In genomic region chr6:29415446-29415845, GRCm38 (mm10) we compare ENCODE assay signal across 27 mouse cellular contexts. TPM values are rescaled to one million over a fixed set of nuclear protein-coding genes. Genes with fewer than 3 reads are reported as not detected.
DNase-seq lines count a peak whose midpoint lies in the region; ATAC-seq and TF ChIP-seq lines count a peak whose summit lies in the region.
"Had no signal": no experiment of that assay in that cellular context is flagged by ENCODE, and none has a peak within 500 bp of the region (broad histone marks: within the 10 kb centered on the region; RNA-seq: fewer than 3 reads in every experiment).

No protein-coding gene starts in this region.

- WGBS in liver, adult 2 months = 80% methylated on average over 9 of the region's 9 CpGs
- 56% methylated on average over 9 of the region's 9 CpGs for WGBS in liver, postnatal 0 days (ENCODE audit: insufficient replicate concordance)
- 31% methylated on average over 9 of the region's 9 CpGs for WGBS in thymus, adult 2 months
- 85% methylated on average over 9 of the region's 9 CpGs for WGBS in forebrain, embryonic 16.5 days

- H3K9me3 ChIP-seq in liver, postnatal 0 days (ENCODE audit: low read length) = no peaks in the 10 kb centered on the region
- H3K9me3 ChIP-seq in forebrain, embryonic 16.5 days (ENCODE audit: control insufficient read depth, low read length) = no peaks in the 10 kb centered on the region
- H3K9me3 ChIP-seq: forebrain, embryonic 10.5 days; limb, embryonic 13.5 days; neural tube, embryonic 15.5 days; stomach, embryonic 15.5 days had no signal

- no peak for TF ChIP-seq CTCF in liver, adult 2 months (IDR thresholded peaks at IDR 0.05; ENCODE audit: low read depth, low read length)
- TF ChIP-seq CTCF in liver, postnatal 0 days (IDR thresholded peaks at IDR 0.05; ENCODE audit: low read depth) = no peak
- no peak for TF ChIP-seq CTCF in thymus, adult 2 months (IDR thresholded peaks at IDR 0.05; ENCODE audit: borderline replicate concordance, control insufficient read depth, extremely low read depth, insufficient read depth, low read length, poor library complexity)

- DNase-seq in liver, adult 2 months (ENCODE audit: extremely low read depth, low read depth, low spot score) = peak; percentile 6
- no peak for DNase-seq in liver, postnatal 0 days
- DNase-seq in NIH3T3 (ENCODE audit: low read depth) = peak; percentile 9
- peak; percentile 37 for DNase-seq in thymus, adult 2 months
- DNase-seq in layer of hippocampus, adult 9-10 months (ENCODE audit: low spot score) = no peak
- DNase-seq in Muller cell, postnatal 12 days (ENCODE audit: inconsistent ontology term) = no peak
- DNase-seq: adrenal gland, postnatal 36 days; B cell, adult 2 months; cerebellum, adult 11-12 months; cerebellum, postnatal 25 days; gastrocnemius, adult 2 months; kidney, adult 8-10 months; kidney, postnatal 14 days; layer of hippocampus, adult 9-11 months; midbrain, embryonic 14.5 days had no signal

- H3K4me1 ChIP-seq in liver, adult 2 months (ENCODE audit: control insufficient read depth, insufficient read depth, low read length) = no peaks in the 10 kb centered on the region
- H3K4me1 ChIP-seq in liver, postnatal 0 days (ENCODE audit: insufficient read depth) = no peaks in the 10 kb centered on the region
- peaks cover 15% of the 10 kb centered on the region for H3K4me1 ChIP-seq in thymus, adult 2 months (replicated peaks; ENCODE audit: control insufficient read depth, insufficient read depth, low read length)
- H3K4me1 ChIP-seq in forebrain, embryonic 16.5 days (replicated peaks; ENCODE audit: control insufficient read depth, insufficient read depth, low read length) = no peaks in the 10 kb centered on the region
- H3K4me1 ChIP-seq: forebrain, embryonic 10.5 days; limb, embryonic 13.5 days; neural tube, embryonic 15.5 days; stomach, embryonic 15.5 days had no signal

- H3K9ac ChIP-seq in liver, adult 2 months (ENCODE audit: low read depth, low read length) = no peak overlapping the region
- H3K9ac ChIP-seq in liver, postnatal 0 days (replicated peaks) = no peak overlapping the region
- no peak overlapping the region for H3K9ac ChIP-seq in forebrain, embryonic 16.5 days (replicated peaks; ENCODE audit: low read depth, low read length)
- H3K9ac ChIP-seq: limb, embryonic 13.5 days; liver, embryonic 14.5 days; neural tube, embryonic 15.5 days; stomach, embryonic 15.5 days had no signal

- H3K4me3 ChIP-seq in liver, adult 2 months (ENCODE audit: insufficient read depth, low read depth, low read length) = no peak overlapping the region
- no peak overlapping the region for H3K4me3 ChIP-seq in liver, postnatal 0 days (ENCODE audit: low read depth, low read length)
- no peak overlapping the region for H3K4me3 ChIP-seq in thymus, adult 2 months (ENCODE audit: control insufficient read depth, insufficient read depth, low read length)
- H3K4me3 ChIP-seq in forebrain, embryonic 16.5 days (replicated peaks; ENCODE audit: low read length) = no peak overlapping the region
- H3K4me3 ChIP-seq: forebrain, embryonic 10.5 days; gastrocnemius, adult 2 months; limb, embryonic 13.5 days; myocyte; neural tube, embryonic 15.5 days; stomach, embryonic 15.5 days had no signal

- no peaks in the 10 kb centered on the region for H3K36me3 ChIP-seq in liver, adult 2 months (ENCODE audit: control insufficient read depth, insufficient read depth, low read length)
- no peaks in the 10 kb centered on the region for H3K36me3 ChIP-seq in liver, postnatal 0 days (replicated peaks; ENCODE audit: insufficient read depth, low read length)
- no peaks in the 10 kb centered on the region for H3K36me3 ChIP-seq in thymus, adult 2 months (ENCODE audit: control insufficient read depth, insufficient read depth, low read length)
- H3K36me3 ChIP-seq in forebrain, embryonic 16.5 days (ENCODE audit: control insufficient read depth, insufficient read depth) = peaks cover 6% of the 10 kb centered on the region

- no peaks in the 10 kb centered on the region for H3K79me2 ChIP-seq in liver, adult 2 months (ENCODE audit: control insufficient read depth, insufficient read depth, low read length)

- H3K4me2 ChIP-seq in liver, postnatal 0 days (ENCODE audit: low read depth, low read length) = no peak overlapping the region
- H3K4me2 ChIP-seq in forebrain, embryonic 16.5 days (ENCODE audit: low read length) = no peak overlapping the region
- H3K4me2 ChIP-seq: heart, embryonic 11.5 days; limb, embryonic 13.5 days; neural tube, embryonic 15.5 days; stomach, embryonic 15.5 days had no signal

- ATAC-seq in liver, postnatal 0 days = no peak
- no peak for ATAC-seq in forebrain, embryonic 16.5 days

- no peak for TF ChIP-seq POLR2A in liver, adult 2 months (IDR thresholded peaks at IDR 0.05; ENCODE audit: extremely low read depth, insufficient read depth, low read length)
- TF ChIP-seq POLR2A in thymus, adult 2 months (IDR thresholded peaks at IDR 0.05; ENCODE audit: control insufficient read depth, extremely low read depth, insufficient read depth, low read length, poor library complexity) = no peak

- H3K27me3 ChIP-seq in liver, adult 2 months (ENCODE audit: control insufficient read depth, insufficient read depth, low read length) = no peaks in the 10 kb centered on the region
- 0 out of 2 replicates have a peak, but pooled peaks cover 3% of the 10 kb centered on the region for H3K27me3 ChIP-seq in liver, postnatal 0 days (ENCODE audit: insufficient read depth, low read length)
- H3K27me3 ChIP-seq in thymus, adult 2 months (ENCODE audit: control insufficient read depth, insufficient read depth, low read length) = no peaks in the 10 kb centered on the region
- no peaks in the 10 kb centered on the region for H3K27me3 ChIP-seq in forebrain, embryonic 16.5 days (replicated peaks; ENCODE audit: control insufficient read depth, insufficient read depth, low read length)
- H3K27me3 ChIP-seq: limb, embryonic 13.5 days; neural tube, embryonic 15.5 days; stomach, embryonic 15.5 days had no signal

- no peak overlapping the region for H3K27ac ChIP-seq in liver, adult 2 months (replicated peaks; ENCODE audit: insufficient read depth, low read depth, low read length)
- H3K27ac ChIP-seq in liver, postnatal 0 days (ENCODE audit: low read depth) = no peak overlapping the region
- H3K27ac ChIP-seq in thymus, adult 2 months (ENCODE audit: control insufficient read depth, insufficient read depth, low read length) = no peak overlapping the region
- no peak overlapping the region for H3K27ac ChIP-seq in forebrain, embryonic 16.5 days (ENCODE audit: low read length)
- H3K27ac ChIP-seq: forebrain, embryonic 10.5 days; gastrocnemius, adult 2 months; limb, embryonic 13.5 days; liver, embryonic 14.5 days; neural tube, embryonic 15.5 days; stomach, embryonic 15.5 days had no signal

- TF ChIP-seq EP300 in liver, postnatal 0 days (IDR thresholded peaks at IDR 0.05; ENCODE audit: low read depth) = no peak

RNA-seq across cellular contexts. Expression of gene Flnc, which starts 17.6 kb away (rescaled TPM):
- 0.07 and 0.28 TPM in 2 replicates for total RNA-seq in liver, adult 2 months (2014; rRNA removed)
- 0.04 and 0.09 TPM in 2 replicates for polyA plus RNA-seq in liver, adult 2 months (2012; rRNA removed)
- polyA plus RNA-seq in liver, postnatal 0 days (2015; fragmentation: Nextera tagmentation; extraction: Ambion mirVana) = 0.07 and 0.24 TPM in 2 replicates
- polyA plus RNA-seq in thymus, adult 2 months (2012; rRNA removed) = 0.78 and 2.5 TPM in 2 replicates
- polyA plus RNA-seq in forebrain, embryonic 16.5 days (2015; fragmentation: Nextera tagmentation; extraction: Ambion mirVana) = 2.0 and 2.7 TPM in 2 replicates
- total RNA-seq: megakaryocyte, adult 5-6 weeks had no signal

RNA-seq across cellular contexts. Expression of gene Ccdc136, which starts 19.3 kb away (rescaled TPM):
- total RNA-seq in liver, adult 2 months (2014; rRNA removed) = under 0.01 and 0.09 TPM in 2 replicates
- 0.11 and 0.34 TPM in 2 replicates for polyA plus RNA-seq in liver, adult 2 months (2012; rRNA removed)
- 0.09 and 0.22 TPM in 2 replicates for polyA plus RNA-seq in liver, postnatal 0 days (2015; fragmentation: Nextera tagmentation; extraction: Ambion mirVana)
- polyA plus RNA-seq in thymus, adult 2 months (2012; rRNA removed) = 0.61 and 1.3 TPM in 2 replicates
- polyA plus RNA-seq in forebrain, embryonic 16.5 days (2015; fragmentation: Nextera tagmentation; extraction: Ambion mirVana) = 37.7 and 45.5 TPM in 2 replicates

RNA-seq across cellular contexts. Expression of gene Opn1sw, which starts 27.2 kb away (rescaled TPM):
- total RNA-seq in liver, adult 2 months (2014; rRNA removed) = 0.09 and 0.20 TPM in 2 replicates
- 0.15 and 1.1 TPM in 2 replicates for polyA plus RNA-seq in liver, adult 2 months (2012; rRNA removed)
- 0.06 and 0.12 TPM in 2 replicates for polyA plus RNA-seq in liver, postnatal 0 days (2015; fragmentation: Nextera tagmentation; extraction: Ambion mirVana)
- 0.04 TPM in 1 of 2 replicates, not detected in the other for polyA plus RNA-seq in thymus, adult 2 months (2012; rRNA removed)
- 0.25 and 0.41 TPM in 2 replicates for polyA plus RNA-seq in forebrain, embryonic 16.5 days (2015; fragmentation: Nextera tagmentation; extraction: Ambion mirVana)
- total RNA-seq: adrenal gland, postnatal 36 days; megakaryocyte, adult 5-6 weeks had no signal

RNA-seq across cellular contexts. Expression of gene Atp6v1f, which starts 52.1 kb away (rescaled TPM):
- total RNA-seq in liver, adult 2 months (2014; rRNA removed) = 86.8 and 90.5 TPM in 2 replicates
- polyA plus RNA-seq in liver, adult 2 months (2012; rRNA removed) = 167 and 181 TPM in 2 replicates
- polyA plus RNA-seq in liver, postnatal 0 days (2015; fragmentation: Nextera tagmentation; extraction: Ambion mirVana) = 165 and 170 TPM in 2 replicates
- polyA plus RNA-seq in thymus, adult 2 months (2012; rRNA removed) = 294 and 381 TPM in 2 replicates
- 295 and 324 TPM in 2 replicates for polyA plus RNA-seq in forebrain, embryonic 16.5 days (2015; fragmentation: Nextera tagmentation; extraction: Ambion mirVana)

RNA-seq across cellular contexts. Expression of gene Atp6v1fnb, which starts 55.8 kb away (rescaled TPM):
- total RNA-seq in liver, adult 2 months (2014; rRNA removed) = not detected in 2 replicates
- polyA plus RNA-seq in liver, adult 2 months (2012; rRNA removed) = not detected in 2 replicates
- polyA plus RNA-seq in liver, postnatal 0 days (2015; fragmentation: Nextera tagmentation; extraction: Ambion mirVana) = not detected in 2 replicates
- polyA plus RNA-seq in thymus, adult 2 months (2012; rRNA removed) = 0.22 and 0.34 TPM in 2 replicates
- polyA plus RNA-seq in forebrain, embryonic 16.5 days (2015; fragmentation: Nextera tagmentation; extraction: Ambion mirVana) = not detected in 2 replicates
- total RNA-seq: gastrocnemius, adult 2 months had no signal
- polyA plus RNA-seq: gonadal fat pad, adult 2 months; heart, embryonic 11.5 days; hindbrain, embryonic 11.5 days; limb, embryonic 13.5 days; liver, embryonic 14.5 days; lung, embryonic 16.5 days; midbrain, embryonic 14.5 days; myocyte had no signal

Comparison
In these comparisons a context has a peak if more than half of its experiments do, and no peak if none do; other contexts are left out.
1. DNase-seq: peak in liver, adult 2 months (single experiment), NIH3T3 (single experiment) and thymus, adult 2 months (single experiment); none in liver, postnatal 0 days (single experiment), layer of hippocampus, adult 9-10 months (single experiment) and Muller cell, postnatal 12 days (single experiment).
2. RNA of gene Ccdc136, which starts 19.3 kb away (polyA plus RNA-seq): 37.7 to 45.5 TPM in forebrain, embryonic 16.5 days; 0.61 to 1.3 TPM in thymus, adult 2 months, 0.11 to 0.34 TPM in liver, adult 2 months and 0.09 to 0.22 TPM in liver, postnatal 0 days; every median in the first group is over 10 times any median in the second.